Mouse (Mus musculus) CD8-positive naive resting alpha-beta T cell, adult 2 months (primary cell): ENCODE measurements around the gene Map6.

ENCODE experiments used
- DNase-seq, 2 experiments: peaks; one replicate each; pipeline ENCODE4 v3.0.0; 2022; ENCODE audit warnings: low read depth in 2 of 2, low spot score in 2 of 2

Gene Map6

DNA sequence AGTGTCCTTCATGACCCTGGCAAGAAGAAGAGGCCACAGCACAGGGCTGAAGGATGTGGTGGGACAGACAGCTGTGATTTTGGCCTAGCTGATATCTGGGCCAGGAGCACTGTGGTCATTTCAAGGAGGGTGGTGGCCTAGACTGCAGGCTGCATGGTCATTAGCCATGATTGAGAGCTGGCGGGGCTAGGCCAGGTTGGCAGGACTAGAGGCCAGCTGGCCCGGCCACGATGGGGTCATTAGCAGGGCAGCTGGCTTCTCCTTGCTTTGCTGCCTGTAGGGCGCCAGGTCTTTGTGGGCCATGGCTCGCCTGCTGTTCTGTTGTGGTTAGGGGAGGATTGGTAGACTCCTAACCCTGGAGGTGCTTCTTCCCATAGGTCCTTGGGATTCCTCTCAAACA is 118.8 kb downstream of the Map6 start:
- DNase-seq, result no peak
